Mouse (Mus musculus) heart, adult 2 months (tissue): ENCODE measurements around the gene Nfe2l3.

Source experiments
- CTCF ChIP-seq: fragments of 200-600 bp; IDR thresholded peaks from 2 replicates; pipeline ENCODE4 v1.8.1; 2022; ENCODE audit warnings: antibody characterized with exemption, mild to moderate bottlenecking, moderate library complexity
- EP300 ChIP-seq: fragments of 200-500 bp; IDR thresholded peaks from 2 replicates; pipeline ENCODE4 v1.6.1; 2011; ENCODE audit warnings: low read depth, low read length, control low read depth; ENCODE audit not compliant: insufficient read depth
- POLR2A ChIP-seq: fragments of 200-500 bp; IDR thresholded peaks from 2 replicates; pipeline ENCODE4 v1.6.1; 2011; ENCODE audit warnings: mild to moderate bottlenecking, low read depth, low read length, control low read depth; ENCODE audit not compliant: insufficient read depth

- TF ChIP-seq POLR2A (no peak), CTCF (no peak), EP300 (no peak)
These were observed 1.8 kb downstream of the Nfe2l3 start for GRCm38 (mm10) chr6:51434270-51434669.
